Mouse (Mus musculus) megakaryocyte, embryonic 14.5 days (primary cell): Measurements from ENCODE around the gene Grik2.

Source experiments
- FLI1 ChIP-seq: IDR thresholded peaks from 2 replicates; pipeline ENCODE4 v1.6.1; 2012; ENCODE audit warnings: low read length, inconsistent platforms, mixed read lengths
- GATA1 ChIP-seq: IDR thresholded peaks from 3 replicates; pipeline ENCODE4 v1.6.1; 2012; ENCODE audit warnings: mixed read lengths, low read length, inconsistent platforms, borderline replicate concordance

GRCm38 (mm10) chr10:49481439-49481838 lies 307.1 kb downstream of the Grik2 start:
- no peak for TF ChIP-seq GATA1
- no peak for TF ChIP-seq FLI1
